Mouse (Mus musculus) right cerebral cortex, postnatal 25 days (tissue): Measurements from ENCODE around the gene Plekhj1.
"Not testable (repeated sequence)": the region's sequence is repeated elsewhere in the genome, so short reads cannot be mapped to it uniquely, and the experiment has no call there.

Experiments
- DNase-seq: peaks from one replicate; pipeline ENCODE4 v3.0.0; 2022

Plekhj1 gene

GRCm38 (mm10) chr10:80824827-80825226 lies 26.4 kb upstream of the Plekhj1 start:
- DNase-seq: no peak

- no peak for DNase-seq
These were observed 25.6 kb upstream of the Plekhj1 start for GRCm38 (mm10) chr10:80823847-80824643.

- DNase-seq: no peak
These were observed 24.9 kb upstream of the Plekhj1 start for GRCm38 (mm10) chr10:80823316-80823715.

GRCm38 (mm10) chr10:80822528-80822927 lies 24.1 kb upstream of the Plekhj1 start:
- DNase-seq: no peak

GRCm38 (mm10) chr10:80821991-80822390 lies 23.6 kb upstream of the Plekhj1 start:
- no peak for DNase-seq

GRCm38 (mm10) chr10:80819406-80819805 lies 21.0 kb upstream of the Plekhj1 start:
- DNase-seq: no peak

GRCm38 (mm10) chr10:80818599-80819281 lies 20.3 kb upstream of the Plekhj1 start:
- no peak for DNase-seq

- DNase-seq: not testable (repeated sequence)
These were observed 19.5 kb upstream of the Plekhj1 start for GRCm38 (mm10) chr10:80817955-80818354.

- no peak for DNase-seq
These were observed 18.7 kb upstream of the Plekhj1 start for GRCm38 (mm10) chr10:80817164-80817563.

GRCm38 (mm10) chr10:80816303-80816702 lies 17.9 kb upstream of the Plekhj1 start:
- not testable (repeated sequence) for DNase-seq

GRCm38 (mm10) chr10:80814800-80815199 lies 16.4 kb upstream of the Plekhj1 start:
- DNase-seq: no peak

- no peak for DNase-seq
These were observed 14.9 kb upstream of the Plekhj1 start, which contains the start of gene Jsrp1 for GRCm38 (mm10) chr10:80813366-80813765. Gene Jsrp1 (minus strand): TSS chr10:80813498.

- DNase-seq: no peak
These were observed 14.1 kb upstream of the Plekhj1 start for GRCm38 (mm10) chr10:80812391-80813041.

- no peak for DNase-seq
These were observed 11.7 kb upstream of the Plekhj1 start for GRCm38 (mm10) chr10:80810084-80810483.

GRCm38 (mm10) chr10:80808985-80809632 lies 10.7 kb upstream of the Plekhj1 start:
- no peak for DNase-seq

GRCm38 (mm10) chr10:80808099-80808984 lies 9.9 kb upstream of the Plekhj1 start:
- no peak for DNase-seq

GRCm38 (mm10) chr10:80807057-80807627 lies 8.7 kb upstream of the Plekhj1 start:
- DNase-seq: peak; percentile 89

- no peak for DNase-seq
These were observed 8.1 kb upstream of the Plekhj1 start for GRCm38 (mm10) chr10:80806341-80807056.

- peak; percentile 76 for DNase-seq
These were observed 7.5 kb upstream of the Plekhj1 start for GRCm38 (mm10) chr10:80805925-80806324.

GRCm38 (mm10) chr10:80805322-80805721 lies 6.9 kb upstream of the Plekhj1 start:
- DNase-seq: no peak

GRCm38 (mm10) chr10:80804916-80805315 lies 6.5 kb upstream of the Plekhj1 start, which contains the start of gene Amh:
Gene Amh (plus strand): TSS chr10:80805243.
- no peak for DNase-seq
